Mouse (Mus musculus) Muller cell, postnatal 12 days (primary cell): ENCODE measurements around the gene Wsb2.
A peak's percentile ranks its signal among the peaks of the same experiment; 100 is the strongest.

Experiments used
- DNase-seq: peaks from one replicate; pipeline ENCODE4 v3.0.0-alpha.2; 2015; ENCODE audit errors: inconsistent ontology term

Gene Wsb2

DNA sequence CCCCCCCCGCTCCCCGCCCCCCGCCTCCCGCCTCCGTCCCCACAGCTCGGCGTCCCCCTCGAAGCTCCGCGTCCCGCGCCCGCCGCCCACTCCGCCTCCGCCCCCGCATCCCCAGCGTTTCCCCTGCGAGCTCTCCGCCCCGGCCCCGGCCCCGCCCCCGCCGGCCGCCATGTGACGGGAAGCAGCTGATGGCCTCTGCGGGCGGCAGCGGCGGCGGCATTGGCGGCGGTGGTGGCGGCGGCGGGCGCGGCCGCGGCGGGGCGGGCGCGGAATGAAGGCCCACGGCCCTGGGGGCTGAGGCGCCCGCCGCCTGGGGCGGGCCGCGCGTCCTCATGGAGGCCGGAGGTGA, at the start of gene Wsb2:
Gene Wsb2 (plus strand): TSS at position 176 of the 349 bp plus-strand sequence.
- peak; percentile 87 for DNase-seq

DNA sequence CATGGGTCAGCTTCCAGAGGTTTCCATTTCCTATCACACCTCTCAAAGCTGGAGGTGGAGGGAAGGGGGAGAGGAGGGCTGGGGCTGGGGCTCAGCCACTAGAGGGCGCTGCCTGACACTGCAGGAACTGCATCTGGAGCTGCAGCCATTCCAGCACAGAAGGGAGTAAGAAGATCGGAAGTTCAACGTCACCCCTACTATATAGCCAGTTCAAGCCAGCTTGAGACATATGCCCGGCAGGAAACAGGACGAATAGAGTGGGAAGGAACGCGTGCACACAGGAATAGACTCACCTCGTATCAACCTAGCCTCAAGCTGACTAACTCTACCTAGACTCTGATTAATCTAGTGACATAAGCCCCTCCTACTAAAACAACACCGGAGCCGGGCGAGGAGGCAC, 49.4 kb upstream of the Wsb2 start:
- DNase-seq = peak; percentile 47

DNA sequence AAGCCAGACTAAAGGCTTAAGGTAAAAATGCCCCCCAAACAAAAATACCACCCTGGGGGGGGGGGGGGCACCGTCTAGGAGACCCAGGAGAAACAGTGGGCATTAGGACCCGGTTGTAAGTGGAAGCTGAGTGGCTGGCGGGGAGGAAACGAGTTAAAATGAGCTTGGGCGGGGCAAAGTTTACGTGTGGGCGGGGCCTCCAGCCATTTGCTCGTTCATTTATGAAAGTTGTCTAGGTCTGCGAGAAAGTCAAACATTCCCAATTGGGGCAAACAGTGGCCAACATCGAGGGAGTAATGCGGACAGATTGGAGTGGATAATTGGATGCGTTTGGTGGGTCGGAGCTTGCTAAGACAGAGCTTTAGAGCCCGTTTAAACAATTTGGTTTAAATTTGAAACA, 43.7 kb upstream of the Wsb2 start:
- DNase-seq = peak; percentile 15

DNA sequence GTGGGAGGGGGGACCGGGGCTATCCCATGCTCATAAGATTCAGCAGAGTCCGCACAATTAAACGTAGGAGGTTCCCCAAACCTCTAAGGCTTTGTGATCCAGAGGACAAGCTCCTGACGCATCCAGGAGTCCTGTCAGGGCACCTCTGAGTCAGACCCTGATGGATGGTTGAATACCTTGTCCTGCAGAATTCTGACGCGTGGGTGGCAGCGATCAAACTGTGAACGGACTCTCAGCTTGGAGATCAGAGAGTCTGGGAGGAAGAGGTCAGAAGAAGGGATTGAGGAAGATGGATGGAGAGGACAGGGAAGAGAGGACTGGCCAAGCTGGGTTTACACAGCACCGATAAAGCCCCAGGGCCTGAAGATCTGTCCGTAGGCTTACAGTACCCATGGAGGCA, 43.2 kb upstream of the Wsb2 start:
- peak; percentile 22 for DNase-seq

DNA sequence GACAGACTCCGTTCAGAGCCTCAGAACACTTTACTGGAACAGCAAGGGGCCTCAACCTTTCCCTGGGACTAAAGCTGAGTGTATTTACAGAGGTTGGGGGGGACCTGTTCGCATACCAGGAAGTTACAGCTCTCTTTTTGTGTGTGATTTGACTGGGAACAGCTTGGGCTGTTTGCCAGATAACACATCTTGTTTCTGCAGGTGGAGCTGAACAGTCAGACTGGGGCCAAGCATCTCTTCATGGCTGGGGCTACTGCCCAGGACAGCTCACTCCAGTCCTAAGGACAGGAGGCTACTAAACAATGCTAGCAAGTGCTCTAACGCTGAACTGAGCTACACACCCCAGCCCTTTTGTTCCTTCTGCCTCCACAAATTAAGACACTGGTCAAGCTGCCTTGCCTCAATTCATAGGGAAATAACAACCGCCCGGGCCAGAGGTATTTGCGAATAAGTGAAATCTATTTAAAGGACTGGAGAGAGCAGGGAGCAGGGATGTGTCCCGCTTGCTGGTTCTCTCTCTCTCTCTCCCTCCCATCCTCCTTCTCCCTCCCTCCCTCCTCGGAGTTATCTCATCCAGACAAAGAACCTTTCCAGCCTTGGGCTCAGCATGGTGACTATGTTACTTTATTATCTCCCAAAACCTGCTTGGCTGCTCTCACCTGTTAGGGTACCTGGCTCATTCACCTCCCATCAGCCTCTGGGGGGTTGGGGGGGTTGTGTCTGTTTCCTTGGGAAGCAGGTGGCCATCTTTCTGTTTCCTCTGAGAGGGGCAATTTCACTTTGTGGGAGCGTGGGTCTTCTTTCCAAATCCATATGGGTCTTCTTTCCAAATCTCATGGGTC, 42.3 kb upstream of the Wsb2 start:
- peak; percentile 40 for DNase-seq

DNA sequence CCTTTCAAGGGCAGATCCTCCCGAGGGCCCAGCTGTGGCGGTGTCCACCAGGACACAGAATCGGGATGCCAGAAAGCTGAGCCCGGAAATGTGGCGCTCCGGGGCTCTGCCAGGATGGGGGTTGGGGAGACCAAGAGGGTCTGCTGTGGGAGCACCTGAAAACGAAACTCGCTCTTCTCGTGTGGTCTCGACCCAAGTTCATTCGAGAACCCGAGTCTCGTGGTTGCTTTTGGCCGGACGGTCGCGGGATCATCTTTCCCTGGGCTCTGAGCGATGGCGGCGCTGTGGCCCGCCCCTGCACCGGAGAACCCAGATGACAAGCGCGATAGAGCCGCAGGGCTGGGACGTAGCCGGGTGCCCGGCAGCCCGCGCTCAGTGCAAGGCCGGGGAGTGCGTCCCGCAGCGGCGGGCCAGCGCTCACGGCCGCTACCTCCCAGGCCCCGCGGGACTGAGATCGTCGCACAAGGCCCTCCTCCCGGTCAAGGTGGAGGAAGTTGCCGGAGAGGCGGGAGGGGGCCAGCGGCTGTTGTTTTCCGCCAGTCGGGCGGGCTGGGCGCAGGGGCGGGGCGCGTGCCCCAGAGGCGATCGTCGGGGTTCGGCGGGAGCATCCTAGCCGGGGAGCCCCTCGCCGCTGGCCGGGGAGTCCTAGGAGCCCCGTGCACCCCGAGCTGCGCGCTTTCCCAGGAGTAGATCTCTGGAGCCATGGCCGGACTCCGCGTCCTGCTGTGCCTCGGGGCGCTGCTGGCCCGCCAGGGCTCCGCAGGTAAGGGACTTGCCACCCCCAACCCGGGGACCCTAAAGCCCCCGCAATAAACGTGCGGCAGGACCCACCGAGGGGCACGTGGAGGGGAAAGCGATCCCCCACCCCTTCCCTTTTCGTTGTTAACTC, 38.1 kb upstream of the Wsb2 start, which contains the start of gene Vsig10:
Gene Vsig10 (plus strand): TSS at position 343 of the 889 bp plus-strand sequence.
- DNase-seq = peak; percentile 84

DNA sequence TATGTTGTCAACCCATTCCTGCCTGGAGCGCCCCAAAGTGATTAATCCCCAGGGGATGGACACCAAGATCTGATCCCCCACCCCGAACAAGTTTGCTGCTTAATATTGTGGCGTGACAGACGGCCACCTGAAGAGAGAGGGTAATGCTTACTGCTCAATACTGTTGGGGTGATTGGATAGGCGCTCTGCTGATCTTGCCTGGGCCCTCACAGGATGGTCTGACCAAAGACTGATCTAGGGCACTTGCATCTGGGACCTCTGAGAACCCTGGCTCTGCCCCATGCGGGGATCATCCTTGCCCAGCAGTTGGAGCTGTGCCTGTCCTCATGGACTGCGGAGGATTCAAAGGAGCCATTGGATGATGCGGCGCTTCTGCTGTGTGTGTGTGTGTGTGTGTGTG, 33.4 kb upstream of the Wsb2 start:
- no peak for DNase-seq

DNA sequence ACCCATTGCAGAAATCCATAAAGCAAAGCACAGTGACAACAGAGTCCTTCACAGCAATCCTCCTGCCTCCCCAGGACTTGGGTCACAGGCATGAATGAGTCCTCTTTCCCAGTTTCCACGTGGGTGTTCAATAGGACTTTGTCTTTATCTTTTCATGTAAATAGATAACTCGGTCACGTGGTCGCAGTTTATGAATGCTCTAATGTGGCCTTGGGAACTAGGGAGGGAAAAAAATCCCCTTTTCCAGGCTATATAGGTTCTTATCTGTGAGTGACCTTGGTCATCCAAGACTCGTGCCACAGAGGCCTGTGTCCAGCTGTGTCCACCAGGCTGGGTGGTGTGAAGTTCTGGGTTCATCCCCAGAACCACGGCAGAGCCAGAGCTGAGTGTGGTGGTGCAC, 30.7 kb upstream of the Wsb2 start:
- no peak for DNase-seq

DNA sequence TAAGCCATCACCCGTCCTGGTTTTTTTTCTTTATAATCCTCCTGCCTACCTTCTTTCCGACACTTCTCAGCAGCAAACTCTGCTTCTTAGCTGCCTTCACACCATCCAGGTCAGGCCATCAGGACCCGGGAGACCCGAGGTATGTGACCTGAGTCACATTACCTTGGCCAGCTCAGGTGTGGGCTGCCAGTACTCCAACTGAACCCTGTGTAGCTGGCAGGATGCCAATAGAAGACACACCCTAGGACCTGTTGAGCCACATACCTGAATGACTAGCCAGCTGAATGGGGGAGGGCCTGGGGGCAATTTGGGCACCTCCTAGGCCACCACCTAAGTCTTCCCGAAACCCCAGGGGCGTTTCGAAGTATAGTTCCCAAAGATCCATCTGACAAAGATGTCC, 26.6 kb upstream of the Wsb2 start:
- no peak for DNase-seq

DNA sequence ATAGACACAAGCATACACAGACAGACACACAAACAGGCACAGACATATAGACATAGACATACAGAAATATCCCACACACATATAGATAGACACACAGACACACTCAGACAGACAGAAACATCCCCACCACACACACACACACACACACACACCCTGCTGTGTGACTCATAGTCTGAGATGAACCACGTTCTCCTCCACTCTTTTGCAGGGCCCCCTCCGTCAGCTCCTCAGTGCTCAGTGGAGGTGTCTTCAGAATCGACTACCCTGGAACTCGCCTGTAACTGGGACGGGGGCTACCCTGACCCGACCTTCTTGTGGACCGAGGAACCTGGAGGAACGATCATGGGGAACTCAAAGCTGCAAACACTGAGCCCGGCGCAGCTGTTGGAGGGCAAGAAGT, 19.1 kb upstream of the Wsb2 start:
- DNase-seq = no peak

DNA sequence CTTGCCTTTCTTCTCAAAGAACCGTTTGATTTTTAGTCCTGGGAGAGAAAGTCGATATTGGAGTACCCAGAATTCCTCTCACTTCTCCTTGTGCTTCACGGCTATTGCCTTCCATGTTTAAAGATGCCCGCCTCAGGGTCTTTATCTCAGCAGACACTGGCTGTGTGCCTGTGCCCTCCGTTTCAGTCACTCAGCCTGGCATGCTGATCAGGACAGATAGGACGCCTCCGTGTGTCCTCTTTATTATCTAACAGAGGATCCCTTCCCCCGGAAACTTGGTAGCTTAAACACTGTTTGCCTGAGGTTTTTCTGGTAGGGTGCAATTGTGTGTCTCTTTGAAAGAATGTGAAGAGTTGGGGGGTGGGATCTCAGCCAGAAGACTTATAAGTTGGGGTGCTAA, 18.6 kb upstream of the Wsb2 start:
- DNase-seq = no peak

DNA sequence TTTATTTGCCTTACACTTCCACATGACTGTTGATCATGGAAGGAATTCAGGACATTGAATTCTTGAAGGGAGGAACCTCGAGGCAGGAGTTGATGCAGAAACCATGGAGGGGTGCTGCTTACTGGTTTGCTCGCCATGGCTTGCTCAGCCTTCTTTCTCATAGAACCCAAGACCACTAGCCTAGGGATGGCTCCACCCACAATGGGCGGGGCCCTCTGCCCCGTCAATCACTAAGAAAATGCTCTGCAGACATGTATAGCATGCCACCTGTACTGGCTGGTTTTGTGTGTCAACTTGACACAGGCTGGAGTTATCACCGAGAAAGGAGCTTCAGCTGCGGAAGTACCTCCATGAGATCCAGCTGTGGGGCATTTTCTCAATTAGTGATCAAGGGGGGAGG, 17.0 kb upstream of the Wsb2 start:
- no peak for DNase-seq

DNA sequence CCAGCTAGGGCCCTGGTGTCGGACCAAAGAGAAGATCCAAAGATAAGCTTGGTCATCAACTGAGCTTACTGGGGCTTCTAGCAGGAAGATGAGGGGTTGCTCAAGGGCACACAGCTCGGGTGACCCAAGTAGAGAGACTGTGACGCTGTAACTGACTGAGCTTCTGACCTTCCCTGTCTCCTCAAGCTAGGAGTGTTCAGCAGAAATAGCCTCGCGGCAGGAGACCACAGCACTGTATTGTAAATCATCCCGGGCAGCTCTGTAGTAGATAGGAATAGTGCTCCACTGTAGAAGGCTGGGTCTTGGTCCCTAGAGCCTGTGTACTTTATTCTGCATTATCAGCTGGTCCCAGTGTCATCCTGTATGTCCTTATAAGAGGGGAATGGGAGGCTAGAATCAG, 15.2 kb upstream of the Wsb2 start:
- DNase-seq = no peak

DNA sequence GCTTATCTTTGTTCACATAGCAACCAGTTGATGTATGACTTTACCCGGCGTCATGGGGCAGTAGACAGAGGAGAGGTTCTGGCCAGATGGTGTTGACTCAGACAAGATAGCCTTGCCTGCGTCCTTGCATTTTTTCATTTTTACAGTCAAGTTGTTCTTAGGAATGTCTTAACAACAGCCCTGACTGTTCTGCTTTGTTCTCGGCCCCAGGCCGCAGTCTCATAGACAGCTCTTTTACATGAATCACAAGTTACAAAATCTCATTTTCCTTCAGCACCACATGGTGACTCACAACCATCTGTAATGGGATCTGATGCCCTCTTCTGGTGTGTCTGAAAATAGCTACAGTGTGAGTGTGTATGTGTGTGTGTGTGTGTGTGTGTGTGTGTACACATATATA, 12.6 kb upstream of the Wsb2 start:
- peak; percentile 33 for DNase-seq

DNA sequence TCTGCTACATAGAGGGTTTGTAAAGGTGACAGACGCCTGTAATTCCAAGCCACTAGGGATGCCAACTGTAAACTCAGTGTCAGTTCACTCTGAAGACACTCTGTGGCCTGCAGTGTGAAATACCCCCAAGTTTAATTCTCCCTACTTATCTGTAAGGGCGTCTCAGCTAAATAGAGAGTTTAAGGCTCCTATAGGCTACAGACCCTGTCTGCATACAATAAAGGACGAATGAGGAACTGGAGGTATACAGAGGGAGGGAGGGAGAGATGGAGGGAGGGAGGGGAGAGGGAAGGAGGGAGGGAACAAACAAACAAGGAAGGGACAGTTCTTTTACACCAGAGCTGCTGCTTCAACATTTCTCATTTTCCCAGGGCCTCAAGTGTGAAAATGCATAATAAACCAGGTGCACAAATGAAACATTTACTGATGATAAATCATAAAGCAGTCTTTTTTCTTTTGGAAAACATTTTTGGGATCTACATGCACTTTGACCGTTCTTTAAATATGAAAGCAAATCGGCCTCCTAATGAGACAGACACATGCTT, 11.6 kb upstream of the Wsb2 start:
- no peak for DNase-seq

DNA sequence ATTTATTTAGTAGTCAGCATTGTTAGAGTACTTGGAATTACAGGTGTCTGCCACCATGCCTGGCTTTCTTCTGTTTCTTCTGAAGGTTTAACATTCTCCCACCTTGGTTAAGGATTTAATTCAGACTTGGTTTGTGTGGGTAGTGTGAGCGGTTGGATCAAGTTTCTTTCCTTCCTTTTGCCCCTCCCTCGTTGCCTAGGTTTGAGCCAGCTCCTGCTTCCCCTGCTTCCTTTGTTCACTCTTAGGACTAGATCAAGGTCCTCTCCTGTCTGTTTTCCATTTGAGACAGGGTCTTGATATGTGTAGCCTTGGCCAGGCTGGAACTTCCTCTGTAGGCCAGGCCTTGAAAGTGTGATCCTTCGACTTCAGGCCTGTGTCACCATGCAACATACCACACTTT, 10.8 kb upstream of the Wsb2 start:
- DNase-seq = no peak

DNA sequence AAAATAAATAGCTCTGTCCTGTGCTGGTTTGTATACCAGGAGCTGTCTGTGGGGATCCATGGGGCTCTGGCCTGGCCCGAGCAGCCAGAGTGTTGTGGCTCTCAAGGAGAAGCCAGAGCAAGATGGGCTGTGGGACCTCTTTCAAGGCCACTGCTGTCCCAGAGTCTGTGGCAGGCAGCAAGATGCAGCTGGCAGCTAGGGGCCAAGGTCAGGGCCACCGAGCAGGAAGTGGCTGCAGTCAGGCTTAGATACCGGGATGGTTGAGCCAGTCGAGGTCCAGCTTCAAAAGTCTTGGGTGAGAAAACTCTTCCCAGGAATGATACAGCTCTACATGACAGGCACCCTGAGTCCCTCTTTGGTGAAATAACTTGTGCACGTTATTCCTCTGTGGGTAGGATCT, 10.1 kb upstream of the Wsb2 start:
- DNase-seq = no peak

DNA sequence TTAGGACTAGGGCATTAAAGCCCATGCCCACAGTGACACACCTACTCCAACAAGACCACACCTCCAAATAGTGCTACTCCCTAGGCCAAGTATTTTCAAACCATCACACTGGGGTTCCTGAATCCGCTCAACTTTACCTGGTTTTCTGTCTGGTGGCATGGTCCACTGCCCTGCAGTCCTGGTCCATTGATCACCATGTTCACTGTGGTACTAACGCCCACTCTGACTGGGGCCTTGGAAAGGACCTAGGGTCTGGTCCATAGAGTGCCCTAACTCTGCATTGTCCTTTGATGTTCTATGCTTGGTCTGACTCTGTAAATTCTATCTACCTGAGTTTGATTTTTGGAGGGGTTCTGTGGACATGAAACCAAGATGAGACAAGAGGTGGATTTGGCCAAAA, 9.3 kb upstream of the Wsb2 start:
- DNase-seq = no peak

DNA sequence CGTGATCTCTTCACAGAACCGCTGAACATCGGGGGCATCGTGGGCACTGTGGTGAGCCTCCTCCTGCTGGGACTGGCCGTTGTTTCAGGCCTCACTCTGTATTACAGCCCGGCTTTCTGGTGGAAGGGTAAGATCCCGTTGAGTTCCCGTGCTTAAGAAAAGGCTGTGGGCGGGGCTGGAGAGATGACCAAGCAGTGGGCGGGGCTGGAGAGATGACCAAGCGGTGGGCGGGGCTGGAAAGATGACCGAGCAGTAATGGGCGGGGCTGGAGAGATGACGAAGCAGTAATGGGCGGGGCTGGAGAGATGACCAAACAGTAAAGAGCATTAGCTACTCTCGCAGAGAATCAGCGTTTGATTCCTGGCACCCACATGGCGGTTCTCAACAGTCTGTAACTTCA, 8.8 kb upstream of the Wsb2 start:
- peak; percentile 48 for DNase-seq

DNA sequence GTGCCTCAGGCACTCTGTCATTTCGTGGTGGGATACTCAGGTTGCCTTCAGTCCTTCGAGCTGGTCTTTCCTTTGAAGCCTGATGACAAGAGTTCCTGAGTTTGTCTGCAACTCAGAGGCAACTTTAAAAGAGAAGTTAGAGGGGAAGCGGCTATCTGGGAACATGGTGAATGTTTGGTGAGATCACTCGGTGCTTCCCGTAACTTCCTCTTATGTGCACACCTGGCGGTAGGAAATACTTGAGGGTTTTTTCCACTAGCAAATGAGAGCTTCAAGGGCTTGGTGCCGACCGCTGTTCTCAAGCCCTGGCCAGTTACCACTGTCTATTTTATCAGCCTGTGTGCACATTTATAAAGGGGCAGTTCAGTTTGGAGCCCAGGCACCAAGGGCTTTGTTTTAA, 3.0 kb upstream of the Wsb2 start:
- DNase-seq = no peak

DNA sequence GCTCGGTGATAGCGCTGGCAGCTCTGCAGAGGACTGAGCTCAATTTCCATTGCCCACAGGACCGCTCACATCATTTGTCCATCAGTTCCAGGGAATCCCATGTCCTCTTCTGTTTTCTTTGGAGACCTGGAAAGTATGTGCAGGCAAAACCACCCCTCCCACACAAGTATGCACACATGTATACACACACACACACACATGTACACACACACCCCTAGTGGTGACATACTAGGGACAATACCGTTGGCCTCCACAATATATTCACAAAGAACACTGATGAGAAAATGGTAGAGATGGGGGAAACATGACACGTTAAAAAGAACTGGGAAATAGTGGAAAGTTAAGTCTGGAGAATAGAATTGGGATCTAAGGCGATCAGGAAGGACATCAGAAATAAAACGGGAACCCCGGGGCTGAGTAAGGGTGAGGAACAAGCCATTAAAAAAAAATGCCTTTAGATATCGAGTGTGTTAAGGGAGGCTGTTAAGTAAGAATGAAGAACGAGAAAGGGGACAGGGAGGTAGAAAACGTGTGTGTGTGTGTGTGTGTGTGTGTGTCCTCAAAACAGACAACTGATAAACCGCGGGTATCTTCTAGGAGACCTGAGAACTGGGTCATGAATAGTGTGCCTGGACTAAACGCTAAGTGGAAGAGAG, 1.3 kb upstream of the Wsb2 start:
- DNase-seq = no peak
